Mouse (Mus musculus) E14TG2a.4 (cell line): ENCODE measurements around the gene Hoxb1.

ENCODE experiments used
- CTCF ChIP-seq: conservative IDR thresholded peaks from 2 replicates; pipeline ENCODE4 v1.5.1; 2014; ENCODE audit warnings: low read length
- NANOG ChIP-seq: IDR thresholded peaks from 2 replicates; pipeline ENCODE4 v1.6.1; 2014; ENCODE audit warnings: borderline replicate concordance, low read length, mixed read lengths
- POU5F1 ChIP-seq: IDR thresholded peaks from 2 replicates; pipeline ENCODE4 v1.6.1; 2014; ENCODE audit warnings: low read length, borderline replicate concordance

- TF ChIP-seq CTCF (no peak), NANOG (no peak), POU5F1 (no peak)
Measured at GRCm38 (mm10) chr11:96396772-96397626, 31.4 kb downstream of the Hoxb1 start.
